Mouse (Mus musculus) heart, embryonic 16.5 days (tissue): ENCODE data around the gene Clstn2. TPM values are rescaled to one million over a fixed set of nuclear protein-coding genes. Genes with fewer than 3 reads are reported as not detected.

ENCODE experiments used
- ATAC-seq: fragments of 200-750 bp; cut with Nextera tagmentation; replicated peaks from 2 replicates; pipeline ENCODE4 v1.8.0; 2017; ENCODE audit warnings: moderate number of reproducible peaks; ENCODE audit not compliant: insufficient read depth, low FRiP score; ENCODE audit errors: extremely low read depth
- H3K27ac ChIP-seq: fragments of 300-500 bp; sonication (generic); 2 replicates; pipeline ENCODE4 v1.5.1; 2014; ENCODE audit warnings: mild to moderate bottlenecking, low read length, control low read depth, moderate library complexity
- H3K27me3 ChIP-seq: fragments of 300-500 bp; sonication (generic); 2 replicates; pipeline ENCODE4 v1.6.1; 2014; ENCODE audit warnings: low read length, mixed read lengths; ENCODE audit not compliant: control insufficient read depth, insufficient read depth
- H3K36me3 ChIP-seq: fragments of 300-500 bp; sonication (generic); 2 replicates; pipeline ENCODE4 v1.6.1; 2014; ENCODE audit not compliant: control insufficient read depth, insufficient read depth
- H3K4me1 ChIP-seq: fragments of 300-500 bp; sonication (generic); 2 replicates; pipeline ENCODE4 v1.6.1; 2014; ENCODE audit warnings: low read length, mixed read lengths; ENCODE audit not compliant: control insufficient read depth, insufficient read depth
- H3K4me2 ChIP-seq: fragments of 300-500 bp; sonication (generic); 2 replicates; pipeline ENCODE4 v1.6.1; 2014; ENCODE audit warnings: low read depth, mild to moderate bottlenecking, control low read depth, low read length
- H3K4me3 ChIP-seq: fragments of 300-500 bp; sonication (generic); 2 replicates; pipeline ENCODE4 v1.5.1; 2014; ENCODE audit warnings: mild to moderate bottlenecking, control low read depth, low read length
- H3K9ac ChIP-seq: fragments of 300-500 bp; sonication (generic); 2 replicates; pipeline ENCODE4 v1.6.1; 2014; ENCODE audit warnings: low read length, control low read depth
- H3K9me3 ChIP-seq: fragments of 300-500 bp; sonication (generic); replicated peaks from 2 replicates; pipeline ENCODE4 v1.6.1; 2016; ENCODE audit warnings: low read length; ENCODE audit not compliant: control insufficient read depth
- WGBS: fragments of 180-500 bp; shearing (Covaris S2); extraction: QIAGEN DNeasy Blood & Tissue Kit; methylation state at CpG from one replicate; pipeline ENCODE4 v1.1.7; 2014; 5-methylcytosine and 5-hydroxymethylcytosine counted together
- polyA plus RNA-seq: library from polyadenylated mRNA; unstranded; fragments of >200 nt; fragmentation: Nextera tagmentation; extraction: Ambion mirVana; gene quantifications from 2 replicates; pipeline ENCODE4 v1.2.1, GENCODE M21; 2015

Clstn2 gene
- polyA plus RNA-seq, 1 experiment from 2014 or later, result 0.35 TPM

GRCm38 (mm10) chr9:97525563-97525962 lies 507.4 kb downstream of the Clstn2 start:
- H3K4me3 ChIP-seq, result no peak overlapping the region
- no peak overlapping the region for H3K9ac ChIP-seq
- H3K9me3 ChIP-seq, result no peaks in the 10 kb centered on the region
- no peak overlapping the region for H3K4me2 ChIP-seq
- no peaks in the 10 kb centered on the region for H3K36me3 ChIP-seq
- H3K4me1 ChIP-seq, result no peaks in the 10 kb centered on the region
- no peaks in the 10 kb centered on the region for H3K27me3 ChIP-seq
- ATAC-seq, result no peak
- WGBS, result 63% methylated on average over 3 of the region's 3 CpGs
- no peak overlapping the region for H3K27ac ChIP-seq

- Histone ChIP-seq H3K27ac (no peak overlapping the region), H3K9me3 (no peaks in the 10 kb centered on the region), H3K36me3 (no peaks in the 10 kb centered on the region), H3K27me3 (no peaks in the 10 kb centered on the region), H3K9ac (no peak overlapping the region), H3K4me3 (no peak overlapping the region), H3K4me1 (no peaks in the 10 kb centered on the region), H3K4me2 (no peak overlapping the region)
- WGBS, result 73% methylated on average over 3 of the region's 3 CpGs
- no peak for ATAC-seq
Measured at GRCm38 (mm10) chr9:97524861-97525260, 508.1 kb downstream of the Clstn2 start.

DNA sequence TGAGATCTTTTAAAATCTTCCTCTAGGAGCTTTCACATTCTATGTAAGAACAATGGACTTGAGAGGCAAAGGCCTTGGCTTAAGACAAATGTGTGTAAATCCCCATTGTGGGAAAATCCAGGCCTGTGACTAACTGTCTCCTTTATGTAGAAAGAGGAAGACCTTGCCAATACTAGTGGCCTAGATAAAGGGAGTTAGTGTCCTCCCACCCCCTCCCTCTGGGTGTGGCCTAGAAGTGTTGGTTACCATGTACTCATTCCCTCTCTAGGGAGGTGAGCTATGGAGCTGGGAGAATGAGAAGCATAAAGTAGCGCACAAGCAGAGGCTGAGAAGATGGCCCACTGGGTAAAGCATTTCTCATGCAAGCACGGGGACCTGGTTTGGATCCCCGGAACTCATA lies 512.2 kb downstream of the Clstn2 start:
- Histone ChIP-seq H3K9ac (no peak overlapping the region), H3K4me1 (no peaks in the 10 kb centered on the region), H3K36me3 (no peaks in the 10 kb centered on the region), H3K27me3 (no peaks in the 10 kb centered on the region), H3K4me2 (no peak overlapping the region), H3K27ac (no peak overlapping the region), H3K9me3 (no peaks in the 10 kb centered on the region), H3K4me3 (no peak overlapping the region)
- ATAC-seq, result no peak
- 91% methylated on average over 3 of the region's 3 CpGs for WGBS

- no peak for ATAC-seq
- Histone ChIP-seq H3K4me1 (no peaks in the 10 kb centered on the region), H3K27me3 (no peaks in the 10 kb centered on the region), H3K27ac (no peak overlapping the region), H3K4me3 (no peak overlapping the region), H3K4me2 (no peak overlapping the region), H3K9ac (no peak overlapping the region), H3K36me3 (no peaks in the 10 kb centered on the region), H3K9me3 (no peaks in the 10 kb centered on the region)
- WGBS, result 50% methylated on average over 3 of the region's 3 CpGs
Measured at GRCm38 (mm10) chr9:97517006-97517405, 516.0 kb downstream of the Clstn2 start.

GRCm38 (mm10) chr9:97514639-97515038 lies 518.3 kb downstream of the Clstn2 start:
- H3K4me2 ChIP-seq, result no peak overlapping the region
- H3K27me3 ChIP-seq, result no peaks in the 10 kb centered on the region
- H3K4me1 ChIP-seq, result no peaks in the 10 kb centered on the region
- 76% methylated on average over 2 of the region's 2 CpGs for WGBS
- H3K9me3 ChIP-seq, result no peaks in the 10 kb centered on the region
- H3K27ac ChIP-seq, result no peak overlapping the region
- no peak for ATAC-seq
- H3K36me3 ChIP-seq, result no peaks in the 10 kb centered on the region
- H3K9ac ChIP-seq, result no peak overlapping the region
- H3K4me3 ChIP-seq, result no peak overlapping the region

GRCm38 (mm10) chr9:97512282-97512850 lies 520.6 kb downstream of the Clstn2 start:
- Histone ChIP-seq H3K4me3 (no peak overlapping the region), H3K9me3 (no peaks in the 10 kb centered on the region), H3K4me2 (no peak overlapping the region), H3K27ac (no peak overlapping the region), H3K36me3 (no peaks in the 10 kb centered on the region), H3K27me3 (no peaks in the 10 kb centered on the region), H3K4me1 (no peaks in the 10 kb centered on the region), H3K9ac (no peak overlapping the region)
- 75% methylated on average over 3 of the region's 3 CpGs for WGBS
- no peak for ATAC-seq

- no peak overlapping the region for H3K4me2 ChIP-seq
- H3K4me3 ChIP-seq, result no peak overlapping the region
- H3K36me3 ChIP-seq, result no peaks in the 10 kb centered on the region
- H3K27me3 ChIP-seq, result no peaks in the 10 kb centered on the region
- no peak for ATAC-seq
- no peaks in the 10 kb centered on the region for H3K4me1 ChIP-seq
- no peak overlapping the region for H3K27ac ChIP-seq
- no peak overlapping the region for H3K9ac ChIP-seq
- H3K9me3 ChIP-seq, result no peaks in the 10 kb centered on the region
- WGBS, result 73% methylated on average over 4 of the region's 4 CpGs
Measured at GRCm38 (mm10) chr9:97501416-97501815, 531.6 kb downstream of the Clstn2 start.

GRCm38 (mm10) chr9:97495056-97495455 lies 537.9 kb downstream of the Clstn2 start:
- ATAC-seq, result no peak

GRCm38 (mm10) chr9:97491626-97492025 lies 541.4 kb downstream of the Clstn2 start:
- Histone ChIP-seq H3K36me3 (no peaks in the 10 kb centered on the region), H3K9ac (no peak overlapping the region), H3K27me3 (no peaks in the 10 kb centered on the region), H3K4me3 (no peak overlapping the region), H3K9me3 (no peaks in the 10 kb centered on the region), H3K4me2 (no peak overlapping the region), H3K4me1 (no peaks in the 10 kb centered on the region), H3K27ac (no peak overlapping the region)
- 61% methylated on average over 2 of the region's 2 CpGs for WGBS
- ATAC-seq, result no peak

More at GRCm38 (mm10) chr9:97495056-97495455, 537.9 kb downstream of the Clstn2 start:
- Histone ChIP-seq H3K9me3 (no peaks in the 10 kb centered on the region), H3K27ac (no peak overlapping the region), H3K9ac (no peak overlapping the region), H3K4me1 (no peaks in the 10 kb centered on the region), H3K36me3 (no peaks in the 10 kb centered on the region), H3K4me3 (no peak overlapping the region), H3K4me2 (no peak overlapping the region), H3K27me3 (no peaks in the 10 kb centered on the region)
- 88% methylated on average over 6 of the region's 6 CpGs for WGBS
